Mouse (Mus musculus) cortical plate, adult 2 months (tissue): ENCODE results near the gene Bach2.

Experiments used
- CTCF ChIP-seq: fragments of 200-500 bp; IDR thresholded peaks from 2 replicates; pipeline ENCODE4 v1.5.1; 2011; ENCODE audit warnings: mild to moderate bottlenecking, control low read depth, low read length; ENCODE audit not compliant: insufficient read depth; ENCODE audit errors: extremely low read depth
- POLR2A ChIP-seq: fragments of 200-500 bp; IDR thresholded peaks from 2 replicates; pipeline ENCODE4 v1.6.1; 2011; ENCODE audit warnings: mild to moderate bottlenecking, low read length, control low read depth; ENCODE audit not compliant: insufficient read depth; ENCODE audit errors: extremely low read depth

DNA sequence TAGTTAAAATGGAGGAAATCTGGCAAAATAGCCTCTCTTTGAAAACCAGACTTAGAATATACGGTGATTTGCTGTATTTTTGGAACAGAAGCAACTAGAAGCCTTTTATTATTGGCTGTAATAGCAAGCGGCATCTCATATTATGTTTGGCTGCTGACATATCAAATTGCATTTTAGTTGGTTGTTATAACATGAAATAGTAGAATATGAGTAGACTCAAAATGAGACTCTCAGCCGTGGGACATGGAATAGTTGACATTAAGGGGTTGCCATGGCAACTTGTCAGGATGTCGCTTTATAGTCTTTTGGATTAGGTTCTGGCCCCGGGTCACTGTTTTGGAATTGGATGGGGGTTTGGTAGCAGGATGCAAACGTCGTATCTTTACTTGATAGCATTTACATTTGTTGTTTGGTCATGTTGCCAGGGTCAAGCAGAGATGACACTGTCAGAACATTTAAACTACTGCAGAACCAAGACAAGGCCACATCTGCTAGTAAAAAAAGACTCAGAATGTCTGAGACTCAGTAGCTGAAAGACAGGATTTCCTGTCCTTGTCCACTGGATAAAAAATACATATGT, 55.2 kb downstream of the Bach2 start:
- TF ChIP-seq POLR2A (no peak), CTCF (no peak)
